Mouse (Mus musculus): ENCODE results near the gene Kctd8.

Gene Kctd8

DNA sequence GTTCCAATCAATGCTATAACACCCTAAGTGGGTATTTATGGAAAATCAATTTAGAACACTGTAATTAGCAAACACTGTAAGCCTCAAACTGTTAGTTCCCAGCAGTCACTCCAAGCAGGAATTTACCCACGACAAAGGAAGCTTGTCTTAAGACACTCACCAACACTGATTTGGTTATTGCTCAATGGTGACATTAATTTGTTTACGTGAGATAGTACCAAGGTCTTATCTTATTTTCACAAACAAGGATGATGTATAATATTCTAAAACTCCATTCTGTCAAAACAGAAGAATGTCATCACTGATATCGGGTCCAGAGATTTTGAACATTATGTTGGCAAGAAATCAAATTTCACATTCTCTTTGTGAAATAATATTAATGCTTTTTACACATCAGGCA, 185.0 kb downstream of the Kctd8 start:
- no peak for DNase-seq (ENCODE audit: low spot score in 2 of 2)

- no peak for DNase-seq (ENCODE audit: low spot score in 2 of 2)
These were observed 195.7 kb downstream of the Kctd8 start for GRCm38 (mm10) chr5:69145827-69146226.

- no peak for DNase-seq (ENCODE audit: low spot score in 2 of 2)
These were observed 200.4 kb downstream of the Kctd8 start for GRCm38 (mm10) chr5:69141082-69141481.

GRCm38 (mm10) chr5:69108718-69109117, 232.8 kb downstream of the Kctd8 start:
- DNase-seq (ENCODE audit: low spot score in 2 of 2): no peak

- DNase-seq (ENCODE audit: low spot score in 2 of 2): no peak
These were observed 252.6 kb downstream of the Kctd8 start for GRCm38 (mm10) chr5:69088912-69089311.
